Mouse (Mus musculus): ENCODE measurements around the gene Cabp7.

The Cabp7 gene

GRCm38 (mm10) chr11:4704072-4704964 is 42.3 kb downstream of the Cabp7 start, which contains the start of the genes Uqcr10 and Zmat5:
Gene Uqcr10 (minus strand): TSS chr11:4704342.
Gene Zmat5 (plus strand): TSS chr11:4704678.
- peak; percentile 97 for DNase-seq (ENCODE audit: low spot score)

GRCm38 (mm10) chr11:4703688-4704071 is 42.9 kb downstream of the Cabp7 start:
- no peak for DNase-seq (ENCODE audit: low spot score)

GRCm38 (mm10) chr11:4700726-4701125 is 45.9 kb downstream of the Cabp7 start:
- DNase-seq (ENCODE audit: low spot score), result no peak

GRCm38 (mm10) chr11:4697043-4697983 is 49.3 kb downstream of the Cabp7 start:
- no peak for DNase-seq (ENCODE audit: low spot score)

- no peak for DNase-seq (ENCODE audit: low spot score)
Observed at GRCm38 (mm10) chr11:4692162-4692561, 54.4 kb downstream of the Cabp7 start.

GRCm38 (mm10) chr11:4691213-4691612 is 55.4 kb downstream of the Cabp7 start:
- DNase-seq (ENCODE audit: low spot score), result no peak

- no peak for DNase-seq (ENCODE audit: low spot score)
Observed at GRCm38 (mm10) chr11:4690353-4690752, 56.2 kb downstream of the Cabp7 start.

- no peak for DNase-seq (ENCODE audit: low spot score)
Observed at GRCm38 (mm10) chr11:4688632-4689380, 57.8 kb downstream of the Cabp7 start.

- DNase-seq (ENCODE audit: low spot score), result no peak
Observed at GRCm38 (mm10) chr11:4687874-4688273, 58.7 kb downstream of the Cabp7 start.

- DNase-seq (ENCODE audit: low spot score), result no peak
Observed at GRCm38 (mm10) chr11:4687027-4687426, 59.6 kb downstream of the Cabp7 start.
